Mouse (Mus musculus): ENCODE results near the gene Lasp1. TPM values are rescaled to one million over a fixed set of nuclear protein-coding genes. Genes with fewer than 3 reads are reported as not detected.
"Not testable (repeated sequence)": the region's sequence is repeated elsewhere in the genome, so short reads cannot be mapped to it uniquely, and the experiment has no call there.

Gene Lasp1
- polyA plus RNA-seq, 1 experiment = 69.4 TPM

DNA sequence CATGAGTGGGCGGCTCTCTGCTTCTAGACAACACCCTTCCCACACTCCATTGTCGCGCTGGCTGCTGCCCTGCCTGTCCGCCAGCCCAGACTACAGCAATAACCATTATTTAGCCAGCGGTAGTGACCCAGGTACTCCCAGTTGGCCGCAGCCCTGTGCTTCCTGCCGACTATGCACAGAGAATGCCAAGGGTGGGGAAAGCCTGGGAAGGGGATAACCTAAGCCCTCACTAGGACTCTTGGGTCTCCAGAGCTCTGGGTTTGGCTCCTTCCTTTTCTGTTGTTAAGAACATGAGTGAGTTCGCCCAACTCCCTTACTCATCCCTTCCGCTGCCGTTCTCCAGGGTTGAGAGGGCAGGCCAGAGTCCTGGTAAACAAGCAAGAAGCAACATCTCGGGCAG lies 33.2 kb downstream of the Lasp1 start:
- Histone ChIP-seq H3K4me1 (ENCODE audit: control insufficient read depth, insufficient read depth, insufficient read length) (peaks cover 23% of the 10 kb centered on the region; the same call in 1 of the 2 replicates), H3K27me3 (ENCODE audit: control insufficient read depth, insufficient read depth, low read length) (no peaks in the 10 kb centered on the region), H3K27ac (ENCODE audit: insufficient read depth, low read length) (no peak overlapping the region), H3K36me3 (ENCODE audit: control insufficient read depth, insufficient read depth, low read length) (peaks cover 28% of the 10 kb centered on the region), H3K4me3 (ENCODE audit: extremely low read depth, insufficient read depth, insufficient read length) (no peak overlapping the region)
- WGBS = 89% methylated on average over 11 of the region's 11 CpGs
- no peak for TF ChIP-seq POLR2A (IDR thresholded peaks at IDR 0.05; ENCODE audit: low read depth, low read length)
- no peak for TF ChIP-seq CTCF (IDR thresholded peaks at IDR 0.05; ENCODE audit: extremely low read depth, insufficient read depth, insufficient read length, insufficient replicate concordance)
- DNase-seq (ENCODE audit: low read depth in 1 of 2, low spot score in 2 of 2) = no peak

DNA sequence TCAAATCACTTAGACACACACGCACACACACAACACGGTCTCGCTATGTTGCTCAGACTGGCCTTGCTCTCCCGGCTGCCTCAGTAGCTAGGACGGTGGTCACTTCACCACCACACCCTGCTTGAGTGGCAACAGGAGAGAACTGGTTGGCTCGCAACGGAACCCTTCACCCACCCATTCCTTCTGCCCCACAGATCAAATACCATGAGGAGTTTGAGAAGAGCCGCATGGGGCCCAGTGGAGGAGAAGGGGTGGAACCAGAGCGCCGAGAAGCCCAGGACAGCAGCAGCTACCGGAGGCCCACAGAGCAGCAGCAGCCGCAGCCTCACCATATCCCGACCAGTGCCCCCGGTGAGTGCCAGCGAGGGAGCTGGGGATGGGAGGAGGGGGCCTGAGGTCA lies 34.6 kb downstream of the Lasp1 start:
- H3K4me1 ChIP-seq (ENCODE audit: control insufficient read depth, insufficient read depth, insufficient read length) = peaks cover 20% of the 10 kb centered on the region; the same call in 1 of the 2 replicates
- 95% methylated on average over 15 of the region's 15 CpGs for WGBS
- peaks cover 31% of the 10 kb centered on the region for H3K36me3 ChIP-seq (ENCODE audit: control insufficient read depth, insufficient read depth, low read length)

DNA sequence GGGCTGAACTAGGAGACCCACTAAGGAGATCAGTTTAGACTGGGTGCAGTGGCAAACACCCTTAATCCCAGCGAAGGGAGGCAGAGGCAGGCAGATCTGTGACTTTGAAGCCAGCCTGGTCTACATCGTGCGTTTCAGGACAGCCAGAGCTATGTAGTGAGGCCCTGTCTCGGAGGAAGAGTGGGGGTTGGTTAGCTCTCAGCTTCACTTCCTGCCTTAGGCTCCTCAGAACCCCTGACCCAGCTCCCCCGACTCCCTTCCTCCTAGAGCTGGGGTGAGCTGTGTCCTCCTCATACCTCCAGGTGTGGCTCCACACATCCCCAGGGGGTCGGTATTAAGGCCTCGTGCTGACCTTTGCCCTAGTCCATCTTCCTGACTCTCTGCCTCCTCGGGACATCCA lies 37.7 kb downstream of the Lasp1 start:
- Histone ChIP-seq H3K27ac (ENCODE audit: insufficient read depth, low read length) (no peak overlapping the region), H3K27me3 (ENCODE audit: control insufficient read depth, insufficient read depth, low read length) (no peaks in the 10 kb centered on the region), H3K4me1 (ENCODE audit: control insufficient read depth, insufficient read depth, insufficient read length) (peaks cover 11% of the 10 kb centered on the region; the same call in 1 of the 2 replicates), H3K36me3 (ENCODE audit: control insufficient read depth, insufficient read depth, low read length) (peaks cover 31% of the 10 kb centered on the region), H3K4me3 (ENCODE audit: extremely low read depth, insufficient read depth, insufficient read length) (no peak overlapping the region)
- TF ChIP-seq CTCF (IDR thresholded peaks at IDR 0.05; ENCODE audit: extremely low read depth, insufficient read depth, insufficient read length, insufficient replicate concordance) (no peak), POLR2A (IDR thresholded peaks at IDR 0.05; ENCODE audit: low read depth, low read length) (no peak)
- DNase-seq (ENCODE audit: low read depth in 1 of 2, low spot score in 2 of 2) = no peak
- 64% methylated on average over 8 of the region's 8 CpGs for WGBS

More for the DNA sequence above, 34.6 kb downstream of the Lasp1 start:
- H3K27ac ChIP-seq (ENCODE audit: insufficient read depth, low read length) = no peak overlapping the region
- H3K4me3 ChIP-seq (ENCODE audit: extremely low read depth, insufficient read depth, insufficient read length) = no peak overlapping the region
- TF ChIP-seq CTCF (IDR thresholded peaks at IDR 0.05; ENCODE audit: extremely low read depth, insufficient read depth, insufficient read length, insufficient replicate concordance) = no peak
- TF ChIP-seq POLR2A (IDR thresholded peaks at IDR 0.05; ENCODE audit: low read depth, low read length) = no peak
- no peaks in the 10 kb centered on the region for H3K27me3 ChIP-seq (ENCODE audit: control insufficient read depth, insufficient read depth, low read length)
- no peak for DNase-seq (ENCODE audit: low read depth in 1 of 2, low spot score in 2 of 2)

DNA sequence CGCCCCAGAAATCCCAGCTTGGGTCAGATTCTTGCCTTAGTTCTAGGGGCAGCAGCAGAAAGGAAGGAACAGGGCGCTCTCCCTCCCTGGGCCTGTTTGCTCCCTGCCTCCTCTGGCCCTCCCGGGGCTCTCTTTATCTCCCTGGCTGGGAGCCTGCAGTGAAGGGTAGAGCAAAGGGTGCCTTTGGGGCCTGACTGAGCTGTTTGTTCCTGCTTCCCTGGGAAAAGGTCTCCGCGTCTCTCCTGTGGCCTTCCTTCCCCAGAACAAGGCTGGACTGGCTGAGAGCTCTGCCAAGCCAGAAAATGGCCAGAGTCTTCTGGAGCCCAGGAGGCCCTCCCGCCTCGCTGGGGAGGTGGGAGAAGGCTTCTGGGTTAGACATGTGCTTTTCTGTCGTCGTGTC lies 38.3 kb downstream of the Lasp1 start:
- not testable (repeated sequence) for H3K27me3 ChIP-seq (ENCODE audit: control insufficient read depth, insufficient read depth, low read length); H3K27ac ChIP-seq (ENCODE audit: insufficient read depth, low read length); H3K4me3 ChIP-seq (ENCODE audit: extremely low read depth, insufficient read depth, insufficient read length); DNase-seq (ENCODE audit: low read depth in 1 of 2, low spot score in 2 of 2)
- peaks cover 31% of the 10 kb centered on the region for H3K36me3 ChIP-seq (ENCODE audit: control insufficient read depth, insufficient read depth, low read length)
- 82% methylated on average over 9 of the region's 9 CpGs for WGBS
- H3K4me1 ChIP-seq (ENCODE audit: control insufficient read depth, insufficient read depth, insufficient read length) = peaks cover 11% of the 10 kb centered on the region; the same call in 1 of the 2 replicates

DNA sequence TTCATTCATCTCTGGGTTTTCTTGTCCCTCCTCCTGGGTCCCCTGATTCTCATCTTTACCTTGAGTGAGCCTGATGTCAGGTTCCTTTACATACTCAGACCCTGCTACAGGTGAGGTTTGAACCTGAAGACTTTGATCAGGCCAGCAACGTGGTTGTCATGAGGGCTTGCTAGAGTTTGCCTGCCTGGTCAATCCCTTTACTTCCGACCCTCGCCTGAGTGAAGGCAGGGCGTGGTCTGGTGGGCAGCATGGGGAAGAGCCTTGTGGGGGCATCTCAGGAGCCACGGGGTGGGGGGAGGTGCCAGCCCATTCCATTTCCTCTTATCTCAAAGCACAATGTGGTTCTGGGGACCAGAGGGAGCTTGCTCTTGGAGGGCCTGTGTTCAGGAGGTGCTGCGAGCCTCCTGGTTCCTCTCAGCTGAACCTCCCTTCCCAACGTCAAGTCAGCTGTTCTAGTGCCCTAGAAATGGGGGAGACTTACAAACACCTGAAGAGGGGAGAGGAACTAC lies 38.9 kb downstream of the Lasp1 start:
- no peaks in the 10 kb centered on the region for H3K27me3 ChIP-seq (ENCODE audit: control insufficient read depth, insufficient read depth, low read length)
- no peak for DNase-seq (ENCODE audit: low read depth in 1 of 2, low spot score in 2 of 2)
- TF ChIP-seq CTCF (IDR thresholded peaks at IDR 0.05; ENCODE audit: extremely low read depth, insufficient read depth, insufficient read length, insufficient replicate concordance) (no peak), POLR2A (IDR thresholded peaks at IDR 0.05; ENCODE audit: low read depth, low read length) (no peak)
- WGBS = 55% methylated on average over 7 of the region's 7 CpGs
- H3K36me3 ChIP-seq (ENCODE audit: control insufficient read depth, insufficient read depth, low read length) = peaks cover 31% of the 10 kb centered on the region
- no peak overlapping the region for H3K27ac ChIP-seq (ENCODE audit: insufficient read depth, low read length)
- H3K4me1 ChIP-seq (ENCODE audit: control insufficient read depth, insufficient read depth, insufficient read length) = peaks cover 11% of the 10 kb centered on the region; the same call in 1 of the 2 replicates
- H3K4me3 ChIP-seq (ENCODE audit: extremely low read depth, insufficient read depth, insufficient read length) = no peak overlapping the region

DNA sequence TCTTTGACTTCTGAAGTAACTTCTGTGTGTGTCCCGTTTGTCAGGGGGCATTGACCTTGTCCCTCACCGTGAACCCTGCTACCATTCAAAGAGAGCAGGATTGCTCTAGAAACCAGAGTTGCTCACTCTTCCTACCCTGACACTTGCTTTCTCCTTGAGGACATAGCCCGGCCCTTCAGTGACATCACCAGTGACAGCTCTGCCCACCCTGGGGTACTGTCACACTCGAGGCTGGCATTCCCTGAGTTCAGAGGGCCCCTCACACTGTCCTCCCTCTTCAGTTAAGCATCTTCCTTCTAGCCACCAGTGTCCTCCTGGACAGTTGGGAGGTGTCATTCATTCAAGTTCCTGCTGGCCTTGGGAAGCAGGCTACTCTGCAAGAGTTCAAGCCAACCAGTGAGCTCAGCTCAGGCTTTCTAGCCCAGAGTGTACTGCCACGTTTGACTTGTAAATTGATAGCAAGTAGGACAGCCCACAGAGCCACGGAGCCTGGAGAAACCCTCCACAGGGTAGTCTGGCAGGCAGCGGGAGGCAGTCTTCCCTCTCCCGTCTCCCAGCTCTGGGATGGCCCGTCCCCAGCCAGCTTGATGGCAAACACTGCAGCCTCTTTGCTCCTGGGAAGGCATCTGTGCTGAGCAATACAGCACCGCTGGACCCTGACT lies 40.1 kb downstream of the Lasp1 start:
- H3K27me3 ChIP-seq (ENCODE audit: control insufficient read depth, insufficient read depth, low read length) = no peaks in the 10 kb centered on the region
- H3K4me3 ChIP-seq (ENCODE audit: extremely low read depth, insufficient read depth, insufficient read length) = no peak overlapping the region
- no peak overlapping the region for H3K27ac ChIP-seq (ENCODE audit: insufficient read depth, low read length)
- TF ChIP-seq POLR2A (IDR thresholded peaks at IDR 0.05; ENCODE audit: low read depth, low read length) (no peak), CTCF (IDR thresholded peaks at IDR 0.05; ENCODE audit: extremely low read depth, insufficient read depth, insufficient read length, insufficient replicate concordance) (no peak)
- peaks cover 11% of the 10 kb centered on the region; the same call in 1 of the 2 replicates for H3K4me1 ChIP-seq (ENCODE audit: control insufficient read depth, insufficient read depth, insufficient read length)
- DNase-seq (ENCODE audit: low read depth in 1 of 2, low spot score in 2 of 2) = no peak
- H3K36me3 ChIP-seq (ENCODE audit: control insufficient read depth, insufficient read depth, low read length) = peaks cover 25% of the 10 kb centered on the region
- 77% methylated on average over 10 of the region's 10 CpGs for WGBS

DNA sequence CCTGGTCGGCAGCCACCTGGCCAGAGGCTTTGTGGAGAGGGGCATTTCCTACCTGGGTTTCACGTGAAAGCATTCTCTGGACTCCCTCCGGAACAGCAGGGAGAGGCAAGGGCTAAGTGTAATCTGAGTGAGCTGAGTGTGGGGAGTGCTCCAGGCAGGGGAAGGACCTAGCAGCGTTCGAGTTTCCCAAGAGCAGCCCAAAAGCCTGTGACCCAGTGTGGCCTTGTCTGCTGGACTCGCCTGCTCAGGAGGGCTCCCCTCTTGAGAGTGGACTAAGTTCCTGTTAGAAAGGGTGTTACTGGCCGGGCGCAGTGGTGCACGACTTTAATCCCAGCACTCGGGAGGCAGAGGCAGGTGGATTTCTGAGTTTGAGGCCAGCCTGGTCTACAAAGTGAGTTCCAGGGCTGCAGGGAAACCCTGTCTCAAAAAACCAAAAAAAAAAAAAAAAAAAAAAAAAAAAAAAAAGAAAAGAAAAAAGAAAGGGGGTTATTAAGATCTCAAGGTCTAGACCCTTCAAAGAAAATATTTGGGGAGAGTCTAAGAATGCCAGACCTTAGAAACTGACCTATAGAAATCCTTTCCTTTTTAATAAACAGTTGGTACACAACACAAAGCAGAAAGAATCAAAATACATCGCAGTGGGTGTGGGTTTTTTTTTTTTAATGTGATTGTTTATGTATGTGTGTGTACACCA lies 40.8 kb downstream of the Lasp1 start:
- no peaks in the 10 kb centered on the region for H3K27me3 ChIP-seq (ENCODE audit: control insufficient read depth, insufficient read depth, low read length)
- no peak for DNase-seq (ENCODE audit: low read depth in 1 of 2, low spot score in 2 of 2)
- no peak overlapping the region for H3K27ac ChIP-seq (ENCODE audit: insufficient read depth, low read length)
- WGBS = 87% methylated on average over 11 of the region's 11 CpGs
- H3K4me1 ChIP-seq (ENCODE audit: control insufficient read depth, insufficient read depth, insufficient read length) = peaks cover 11% of the 10 kb centered on the region; the same call in 1 of the 2 replicates
- peaks cover 19% of the 10 kb centered on the region for H3K36me3 ChIP-seq (ENCODE audit: control insufficient read depth, insufficient read depth, low read length)
- no peak overlapping the region for H3K4me3 ChIP-seq (ENCODE audit: extremely low read depth, insufficient read depth, insufficient read length)
- TF ChIP-seq POLR2A (IDR thresholded peaks at IDR 0.05; ENCODE audit: low read depth, low read length) (no peak), CTCF (IDR thresholded peaks at IDR 0.05; ENCODE audit: extremely low read depth, insufficient read depth, insufficient read length, insufficient replicate concordance) (no peak)

Data from spleen, adult 2 months (tissue).